Mouse (Mus musculus) neural tube, embryonic 11.5 days (tissue): ENCODE measurements around the gene Slc24a3. TPM values are rescaled to one million over a fixed set of nuclear protein-coding genes. Genes with fewer than 3 reads are reported as not detected.

ENCODE experiments used
- ATAC-seq: fragments of 200-750 bp; cut with Nextera tagmentation; 2 replicates; pipeline ENCODE4 v1.8.0; 2017; ENCODE audit warnings: moderate number of reproducible peaks, mild to moderate bottlenecking, moderate TSS enrichment, moderate library complexity; ENCODE audit not compliant: insufficient read depth, low FRiP score, low TSS enrichment
- DNase-seq: peaks from one replicate; pipeline ENCODE4 v3.0.0-alpha.2; 2015; ENCODE audit warnings: low spot score
- H3K27ac ChIP-seq: fragments of 300-500 bp; sonication (generic); 2 replicates; pipeline ENCODE4 v1.5.1; 2014; ENCODE audit warnings: low read depth, mild to moderate bottlenecking, low read length
- H3K27me3 ChIP-seq: fragments of 300-500 bp; sonication (generic); 2 replicates; pipeline ENCODE4 v1.6.1; 2014; ENCODE audit warnings: mild to moderate bottlenecking, low read length, mixed read lengths; ENCODE audit not compliant: control insufficient read depth, insufficient read depth
- H3K36me3 ChIP-seq: fragments of 300-500 bp; sonication (generic); 2 replicates; pipeline ENCODE4 v1.6.1; 2014; ENCODE audit warnings: mild to moderate bottlenecking, low read length, moderate library complexity, mixed read lengths; ENCODE audit not compliant: control insufficient read depth, insufficient read depth
- H3K4me1 ChIP-seq: fragments of 300-500 bp; sonication (generic); 2 replicates; pipeline ENCODE4 v1.6.1; 2014; ENCODE audit warnings: low read length, mixed read lengths; ENCODE audit not compliant: control insufficient read depth, insufficient read depth
- H3K4me2 ChIP-seq: fragments of 300-500 bp; sonication (generic); 2 replicates; pipeline ENCODE4 v1.6.1; 2014; ENCODE audit warnings: low read depth, mild to moderate bottlenecking, moderate library complexity
- H3K4me3 ChIP-seq: fragments of 300-500 bp; sonication (generic); 2 replicates; pipeline ENCODE4 v1.5.1; 2014; ENCODE audit warnings: low read depth, low read length
- H3K9ac ChIP-seq: fragments of 300-500 bp; sonication (generic); 2 replicates; pipeline ENCODE4 v1.6.1; 2014; ENCODE audit warnings: mild to moderate bottlenecking, low read length
- H3K9me3 ChIP-seq: fragments of 300-500 bp; sonication (generic); 2 replicates; pipeline ENCODE4 v1.6.1; 2016; ENCODE audit warnings: low read length; ENCODE audit not compliant: control insufficient read depth
- WGBS: fragments of 180-500 bp; shearing (Covaris S2); extraction: QIAGEN DNeasy Blood & Tissue Kit; methylation state at CpG from one replicate; pipeline ENCODE4 v1.1.7; 2014; 5-methylcytosine and 5-hydroxymethylcytosine counted together
- polyA plus RNA-seq: library from polyadenylated mRNA; unstranded; fragments of >200 nt; fragmentation: Nextera tagmentation; extraction: Ambion mirVana; gene quantifications from 2 replicates; pipeline ENCODE4 v1.2.1, GENCODE M21; 2014

The Slc24a3 gene
- polyA plus RNA-seq, 1 experiment from 2014 or later: 6.2 TPM

DNA sequence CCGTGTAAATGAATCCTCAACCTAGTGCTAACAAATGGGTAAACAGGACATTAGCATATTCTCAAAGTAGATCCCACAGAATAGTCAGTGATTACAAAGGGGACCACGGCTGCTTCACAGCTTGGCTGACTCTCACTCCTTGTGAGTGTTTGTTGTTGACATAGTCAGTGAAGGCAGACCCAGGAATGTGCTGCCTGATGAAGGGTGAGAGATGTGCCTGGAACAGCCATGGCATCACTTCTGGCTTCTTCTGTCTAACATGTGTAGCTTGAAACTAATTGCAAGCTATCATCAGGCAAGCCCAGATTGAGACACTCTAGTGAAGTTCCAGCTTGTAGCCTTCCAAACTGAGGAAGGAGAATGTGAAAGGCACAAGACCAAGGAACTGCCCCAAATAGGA is 151.4 kb downstream of the Slc24a3 start:
- Histone ChIP-seq H3K4me1 (no peaks in the 10 kb centered on the region), H3K4me2 (no peak overlapping the region), H3K9ac (no peak overlapping the region), H3K9me3 (no peaks in the 10 kb centered on the region), H3K27ac (no peak overlapping the region), H3K27me3 (no peaks in the 10 kb centered on the region), H3K36me3 (no peaks in the 10 kb centered on the region), H3K4me3 (no peak overlapping the region)
- DNase-seq (no peak), ATAC-seq (no peak)
- WGBS: 53% methylated on average over 2 of the region's 2 CpGs

DNA sequence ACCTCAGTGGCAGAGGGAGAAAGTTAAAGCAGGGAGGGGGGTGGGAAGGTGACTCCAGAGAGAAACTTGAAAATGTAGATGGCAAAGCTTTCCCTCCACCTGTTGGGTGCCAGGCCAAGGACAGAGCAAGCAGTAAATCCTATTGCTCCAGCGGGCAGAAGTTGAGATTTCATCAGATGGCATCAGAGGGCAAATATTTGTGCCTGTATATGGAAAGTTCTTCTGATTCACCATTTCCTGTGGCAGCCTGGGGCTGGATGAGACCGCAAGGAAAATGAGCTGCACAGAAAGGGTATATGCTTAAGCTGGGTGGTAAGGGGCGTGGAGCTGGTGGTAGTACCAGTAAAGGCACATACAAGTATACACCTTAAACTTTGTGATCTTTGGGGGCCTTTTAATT is 153.7 kb downstream of the Slc24a3 start:
- Histone ChIP-seq H3K36me3 (no peaks in the 10 kb centered on the region), H3K27ac (no peak overlapping the region), H3K4me2 (no peak overlapping the region), H3K27me3 (no peaks in the 10 kb centered on the region), H3K9me3 (no peaks in the 10 kb centered on the region), H3K4me3 (no peak overlapping the region), H3K4me1 (no peaks in the 10 kb centered on the region), H3K9ac (no peak overlapping the region)
- no peak for DNase-seq
- WGBS: 93% methylated on average over 3 of the region's 3 CpGs
- no peak for ATAC-seq

DNA sequence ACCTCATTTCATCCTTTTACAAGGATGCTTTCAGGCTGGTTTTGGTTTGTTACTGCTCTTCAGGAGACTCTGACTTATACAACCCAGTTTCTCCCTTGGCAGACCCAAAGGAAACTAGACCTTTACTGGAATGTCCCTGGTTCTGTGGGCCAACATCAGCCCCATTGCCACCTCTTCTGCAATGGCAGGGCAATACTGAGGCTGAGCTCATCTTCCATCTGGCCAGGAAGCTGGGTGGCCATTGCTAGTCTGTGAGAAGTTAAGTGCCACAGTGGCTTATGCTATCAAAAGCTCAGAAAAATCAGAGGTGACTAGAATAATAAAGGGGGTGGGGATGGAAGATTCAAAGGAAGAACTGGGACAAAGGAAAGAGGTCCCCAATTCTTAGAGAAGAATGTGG is 154.2 kb downstream of the Slc24a3 start:
- no peak for ATAC-seq
- H3K4me3 ChIP-seq: no peak overlapping the region
- no peak overlapping the region for H3K27ac ChIP-seq
- DNase-seq: no peak
- H3K27me3 ChIP-seq: no peaks in the 10 kb centered on the region
- H3K9me3 ChIP-seq: no peaks in the 10 kb centered on the region
- H3K4me2 ChIP-seq: no peak overlapping the region
- H3K4me1 ChIP-seq: no peaks in the 10 kb centered on the region
- no peaks in the 10 kb centered on the region for H3K36me3 ChIP-seq
- no peak overlapping the region for H3K9ac ChIP-seq

DNA sequence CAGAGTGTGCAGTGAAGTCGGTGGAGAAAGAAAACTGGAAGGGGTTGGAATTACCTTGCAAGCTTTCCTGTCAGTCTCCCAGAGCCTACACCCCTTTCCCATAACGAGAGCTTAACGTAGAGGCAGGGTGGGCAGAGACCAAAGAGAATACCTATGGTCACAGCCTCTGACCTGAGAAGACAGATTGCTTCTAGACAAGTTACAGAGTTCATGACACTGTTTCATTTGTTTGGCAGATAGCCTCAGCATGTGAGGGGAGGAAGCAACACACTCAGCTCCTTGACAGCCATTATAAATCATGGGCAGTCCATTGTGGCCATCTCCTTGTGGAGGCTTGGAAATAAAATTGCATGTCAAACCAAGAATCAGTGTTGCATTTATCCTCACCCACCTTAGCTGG is 156.9 kb downstream of the Slc24a3 start:
- Histone ChIP-seq H3K27me3 (no peaks in the 10 kb centered on the region), H3K27ac (no peak overlapping the region), H3K4me2 (no peak overlapping the region), H3K9ac (no peak overlapping the region), H3K9me3 (no peaks in the 10 kb centered on the region), H3K4me3 (no peak overlapping the region), H3K4me1 (no peaks in the 10 kb centered on the region), H3K36me3 (no peaks in the 10 kb centered on the region)
- DNase-seq (no peak), ATAC-seq (no peak)
- 24% methylated on average over 3 of the region's 3 CpGs for WGBS

DNA sequence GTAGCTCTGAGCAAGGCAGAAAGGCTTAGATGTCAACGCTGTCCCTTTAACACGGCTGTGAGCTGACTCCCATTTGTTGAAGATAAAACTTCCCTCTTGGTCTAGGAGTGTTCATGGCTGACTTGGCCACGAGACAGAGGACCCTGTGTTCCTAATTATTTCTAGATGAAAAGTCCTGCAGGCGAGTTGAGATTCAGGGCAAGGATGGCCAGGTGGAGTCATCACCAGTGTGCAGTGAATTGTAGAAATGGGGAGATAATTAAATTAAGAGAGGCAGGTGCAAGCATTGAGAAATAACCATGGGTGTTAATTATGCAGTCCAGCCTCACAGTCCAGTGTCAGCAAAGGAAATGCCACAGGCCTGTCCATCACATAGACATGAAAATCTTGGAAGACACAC is 158.3 kb downstream of the Slc24a3 start:
- Histone ChIP-seq H3K4me2 (no peak overlapping the region), H3K36me3 (no peaks in the 10 kb centered on the region), H3K9me3 (no peaks in the 10 kb centered on the region), H3K27me3 (no peaks in the 10 kb centered on the region), H3K27ac (no peak overlapping the region), H3K9ac (no peak overlapping the region), H3K4me3 (no peak overlapping the region), H3K4me1 (no peaks in the 10 kb centered on the region)
- no peak for ATAC-seq
- WGBS: 80% methylated on average over 4 of the region's 4 CpGs
- DNase-seq: no peak

DNA sequence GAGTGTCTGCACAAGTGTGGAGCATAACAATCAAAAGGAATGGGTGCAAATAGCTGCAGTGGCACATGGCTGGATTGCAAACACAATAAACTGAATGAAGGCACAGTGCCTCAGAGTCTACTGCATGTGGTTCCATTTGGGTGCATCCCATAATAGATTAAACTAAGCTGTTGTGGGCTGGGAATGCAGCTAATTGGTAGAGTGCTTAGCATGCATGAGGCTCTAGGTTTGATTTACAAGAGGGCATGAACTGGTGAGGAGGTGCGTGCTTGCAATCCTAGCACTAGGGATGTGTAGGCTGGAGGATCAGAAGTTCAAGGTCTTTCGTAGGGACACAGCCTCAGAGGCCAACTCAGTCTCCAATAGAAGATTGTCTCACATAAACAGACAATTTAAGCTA is 159.0 kb downstream of the Slc24a3 start:
- Histone ChIP-seq H3K27me3 (no peaks in the 10 kb centered on the region), H3K9ac (no peak overlapping the region), H3K4me3 (no peak overlapping the region), H3K36me3 (no peaks in the 10 kb centered on the region), H3K4me1 (no peaks in the 10 kb centered on the region), H3K27ac (no peak overlapping the region), H3K4me2 (no peak overlapping the region), H3K9me3 (no peaks in the 10 kb centered on the region)
- ATAC-seq (no peak), DNase-seq (no peak)
- WGBS: 87% methylated on average over 2 of the region's 2 CpGs

DNA sequence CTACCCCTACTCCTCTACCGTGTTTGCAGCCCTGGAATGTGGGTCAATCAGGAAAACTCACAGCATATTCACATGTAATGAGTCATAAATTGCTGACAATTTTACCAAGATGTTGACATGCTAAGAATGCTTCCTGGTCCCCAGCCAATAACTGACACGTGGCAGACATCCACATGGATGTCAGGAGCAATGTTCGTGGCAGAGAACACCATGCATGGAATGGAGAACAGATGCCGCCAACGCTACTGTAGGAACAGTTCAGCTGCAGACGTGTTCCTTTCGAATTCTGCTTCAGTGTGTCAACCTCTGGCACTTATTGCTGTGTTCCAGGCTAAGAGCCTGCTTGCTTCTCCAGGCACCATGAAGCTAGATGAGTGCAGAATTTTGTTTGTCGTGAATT is 162.2 kb downstream of the Slc24a3 start:
- Histone ChIP-seq H3K36me3 (no peaks in the 10 kb centered on the region), H3K9ac (no peak overlapping the region), H3K4me2 (no peak overlapping the region), H3K4me1 (no peaks in the 10 kb centered on the region), H3K9me3 (no peaks in the 10 kb centered on the region), H3K27ac (no peak overlapping the region), H3K4me3 (no peak overlapping the region), H3K27me3 (no peaks in the 10 kb centered on the region)
- DNase-seq: no peak
- WGBS: 90% methylated on average over 8 of the region's 8 CpGs
- no peak for ATAC-seq

DNA sequence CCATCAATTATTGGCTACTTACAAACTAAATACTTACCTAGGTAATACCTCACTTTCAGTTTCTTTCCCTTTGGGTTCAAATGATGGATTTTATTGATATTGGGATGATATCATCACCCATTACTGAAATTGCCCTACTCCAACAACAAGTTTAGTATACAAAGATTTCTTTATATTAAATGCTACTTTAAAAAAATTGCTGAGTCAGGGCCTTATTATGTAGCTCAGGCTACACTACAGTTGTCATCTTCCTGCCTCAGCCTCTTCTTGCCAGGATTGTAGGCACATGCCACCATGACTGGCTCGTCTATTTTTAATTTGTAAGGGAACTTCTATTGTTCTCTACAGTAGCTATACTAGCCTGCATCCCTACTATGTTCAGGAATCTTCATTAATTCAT is 164.0 kb downstream of the Slc24a3 start:
- Histone ChIP-seq H3K27ac (no peak overlapping the region), H3K27me3 (no peaks in the 10 kb centered on the region), H3K36me3 (no peaks in the 10 kb centered on the region), H3K4me2 (no peak overlapping the region), H3K9ac (no peak overlapping the region), H3K4me3 (no peak overlapping the region), H3K9me3 (no peaks in the 10 kb centered on the region), H3K4me1 (no peaks in the 10 kb centered on the region)
- ATAC-seq (no peak), DNase-seq (no peak)
- WGBS: 88% methylated on average over 1 of the region's 1 CpGs

DNA sequence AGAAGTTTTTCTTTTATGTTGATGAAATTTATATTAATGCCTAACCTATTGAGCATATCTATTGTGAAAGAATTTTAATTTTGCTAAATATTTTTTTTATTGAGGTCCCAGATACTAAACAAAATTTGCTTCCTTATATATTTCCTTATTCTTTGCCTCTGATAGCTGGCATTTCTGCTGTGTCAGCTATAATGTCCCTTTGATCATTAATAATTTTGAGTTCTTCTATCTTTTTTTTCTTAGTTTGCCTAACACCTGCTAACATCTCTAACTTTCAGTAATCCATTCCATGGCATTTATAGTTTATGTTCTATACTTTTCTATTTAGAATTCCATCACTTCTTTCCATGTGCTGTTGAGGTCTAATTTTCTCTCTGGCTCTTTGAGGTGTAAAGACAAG is 165.9 kb downstream of the Slc24a3 start:
- Histone ChIP-seq H3K4me2 (no peak overlapping the region), H3K27me3 (no peaks in the 10 kb centered on the region), H3K4me3 (no peak overlapping the region), H3K36me3 (no peaks in the 10 kb centered on the region), H3K9me3 (no peaks in the 10 kb centered on the region), H3K27ac (no peak overlapping the region), H3K4me1 (no peaks in the 10 kb centered on the region), H3K9ac (no peak overlapping the region)
- ATAC-seq (no peak), DNase-seq (no peak)
